Mouse (Mus musculus) gastrocnemius, adult 8-10 months (tissue): Measurements from ENCODE around the gene Sowaha. TPM values are rescaled to one million over a fixed set of nuclear protein-coding genes. Genes with fewer than 3 reads are reported as not detected.
A peak's percentile ranks its signal among the peaks of the same experiment; 100 is the strongest.

Experiments used
- DNase-seq, 2 experiments: peaks; one replicate each; pipeline ENCODE4 v3.0.0; 2022; ENCODE audit warnings: low spot score in 2 of 2
- total RNA-seq, 4 experiments: library from RNA; stranded (reverse); gene quantifications; 2 replicates each; pipeline ENCODE4 v1.2.4; 2022

Sowaha gene
- total RNA-seq, 4 experiments from 2014 or later: 0.13 TPM; not detected in 3

- no peak for DNase-seq
Observed at GRCm38 (mm10) chr11:53475620-53476019, 4.5 kb downstream of the Sowaha start.

GRCm38 (mm10) chr11:53472709-53473108 is 7.4 kb downstream of the Sowaha start:
- no peak for DNase-seq

GRCm38 (mm10) chr11:53469968-53470695 is 9.9 kb downstream of the Sowaha start, which contains the start of gene Gm9837:
Gene Gm9837, minus strand, starts transcription at chr11:53470479.
- peak; percentile 71 to 81 for DNase-seq

- DNase-seq: no peak
Observed at GRCm38 (mm10) chr11:53469294-53469967, 10.6 kb downstream of the Sowaha start.

- DNase-seq: peak; percentile 57 to 61
Observed at GRCm38 (mm10) chr11:53466231-53466971, 13.7 kb downstream of the Sowaha start.

- no peak for DNase-seq
Observed at GRCm38 (mm10) chr11:53463551-53464424, 16.3 kb downstream of the Sowaha start.

GRCm38 (mm10) chr11:53461727-53462126 is 18.3 kb downstream of the Sowaha start:
- DNase-seq: no peak

GRCm38 (mm10) chr11:53460192-53460591 is 19.9 kb downstream of the Sowaha start:
- no peak for DNase-seq

GRCm38 (mm10) chr11:53458996-53459395 is 21.1 kb downstream of the Sowaha start:
- no peak for DNase-seq

GRCm38 (mm10) chr11:53457372-53457954 is 22.6 kb downstream of the Sowaha start:
- DNase-seq: no peak

- peak; percentile 25 to 42 for DNase-seq
Observed at GRCm38 (mm10) chr11:53456474-53457371, 23.4 kb downstream of the Sowaha start, which contains the start of the genes Gm10447 and Shroom1. Gene Gm10447, minus strand, starts transcription at chr11:53457110. Gene Shroom1, plus strand, starts transcription at chr11:53457205.

- DNase-seq: no peak
Observed at GRCm38 (mm10) chr11:53453031-53453430, 27.0 kb downstream of the Sowaha start.

GRCm38 (mm10) chr11:53452396-53452795 is 27.7 kb downstream of the Sowaha start:
- no peak for DNase-seq

- no peak for DNase-seq
Observed at GRCm38 (mm10) chr11:53451361-53451760, 28.7 kb downstream of the Sowaha start.

GRCm38 (mm10) chr11:53450070-53450705 is 29.9 kb downstream of the Sowaha start:
- no peak for DNase-seq

GRCm38 (mm10) chr11:53448529-53448928 is 31.5 kb downstream of the Sowaha start:
- DNase-seq: peak; percentile 59 to 61

GRCm38 (mm10) chr11:53447996-53448395 is 32.1 kb downstream of the Sowaha start:
- DNase-seq: no peak

GRCm38 (mm10) chr11:53446183-53446582 is 33.9 kb downstream of the Sowaha start:
- no peak for DNase-seq

GRCm38 (mm10) chr11:53445562-53445961 is 34.5 kb downstream of the Sowaha start:
- no peak for DNase-seq
